Mouse (Mus musculus) erythroblast, embryonic 14.5 days (primary cell): ENCODE data around the gene Hmga2.

Experiments
- GATA1 ChIP-seq: IDR thresholded peaks from 2 replicates; pipeline ENCODE4 v1.6.1; 2012; ENCODE audit warnings: low read length, inconsistent platforms, mixed read lengths
- TAL1 ChIP-seq: IDR thresholded peaks from 3 replicates; pipeline ENCODE4 v1.6.1; 2012; ENCODE audit warnings: low read length, inconsistent platforms, mixed read lengths

DNA sequence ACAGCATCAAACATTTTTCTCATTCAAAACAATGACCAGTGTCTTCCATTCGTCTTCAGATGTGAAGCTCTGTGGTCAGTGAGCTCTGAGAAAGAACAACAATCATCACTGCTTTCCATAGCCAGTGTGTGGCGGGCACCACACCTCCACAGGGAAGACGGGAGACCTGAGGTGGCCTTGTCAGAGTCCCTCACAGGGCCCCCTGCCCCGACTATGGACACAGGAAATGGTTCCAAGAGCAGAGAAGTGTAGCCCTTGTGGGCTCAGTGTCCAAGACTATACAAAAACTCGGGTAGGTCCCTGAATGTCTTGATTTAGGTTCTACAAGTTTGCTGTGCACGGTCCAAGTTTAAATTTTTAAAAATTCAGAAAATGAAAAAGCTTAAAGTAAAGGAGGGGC lies 86.6 kb downstream of the Hmga2 start:
- TF ChIP-seq TAL1: no peak
- TF ChIP-seq GATA1: no peak
